Mouse (Mus musculus) liver, embryonic 14.5 days (tissue): ENCODE measurements around the gene Rhot2.

Experiments used
- CTCF ChIP-seq: IDR thresholded peaks from 2 replicates; pipeline ENCODE4 v1.5.1; 2016; ENCODE audit warnings: antibody characterized with exemption, low read depth, control low read depth
- EP300 ChIP-seq: IDR thresholded peaks from 2 replicates; pipeline ENCODE4 v1.6.1; 2016; ENCODE audit warnings: antibody characterized with exemption, low read depth

DNA sequence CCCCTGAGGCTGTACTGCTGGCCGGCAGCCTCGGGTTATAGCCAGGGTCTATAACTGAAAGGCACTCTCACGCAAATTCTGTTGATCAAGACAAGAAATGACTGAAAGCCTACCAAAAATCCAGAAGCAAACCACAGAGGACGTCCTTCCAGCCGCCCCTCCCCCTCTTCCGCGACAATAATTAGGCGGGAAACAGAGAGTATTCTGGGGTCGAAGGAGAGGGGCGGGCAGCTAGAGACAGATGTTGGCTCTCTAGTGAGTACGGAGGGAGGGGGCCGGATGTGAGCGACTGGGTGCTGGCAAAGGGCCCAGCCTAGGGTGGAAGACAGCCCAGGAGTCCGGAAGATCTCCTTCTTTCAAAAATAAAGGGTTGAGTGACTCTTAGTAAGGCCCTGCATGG lies 52.0 kb downstream of the Rhot2 start, which contains the start of gene Fam173a:
- TF ChIP-seq CTCF (no peak), EP300 (no peak)
